Mouse (Mus musculus) myocyte (in vitro differentiated cells): ENCODE measurements around the gene Enho. TPM values are rescaled to one million over a fixed set of nuclear protein-coding genes. Genes with fewer than 3 reads are reported as not detected.

Source experiments
- H3K27me3 ChIP-seq: one replicate; pipeline ENCODE4 v1.6.1; 2011; ENCODE audit not compliant: control insufficient read depth, insufficient read depth, insufficient read length
- H3K36me3 ChIP-seq: one replicate; pipeline ENCODE4 v1.6.1; 2011; ENCODE audit not compliant: control insufficient read depth, insufficient read depth
- H3K4me2 ChIP-seq: one replicate; pipeline ENCODE4 v1.6.1; 2011; ENCODE audit warnings: low read depth, control low read depth
- H3K4me3 ChIP-seq: one replicate; pipeline ENCODE4 v1.5.1; 2011; ENCODE audit warnings: mild to moderate bottlenecking, control low read depth, moderate library complexity
- H3K79me2 ChIP-seq: one replicate; pipeline ENCODE4 v1.6.1; 2011; ENCODE audit not compliant: control insufficient read depth, insufficient read depth
- H3ac ChIP-seq: one replicate; pipeline ENCODE4 v1.6.1; 2011; ENCODE audit not compliant: control insufficient read depth, insufficient read length
- CEBPB ChIP-seq: IDR thresholded peaks from 2 replicates; pipeline ENCODE4 v1.6.1; 2011; ENCODE audit warnings: mild to moderate bottlenecking, moderate library complexity; ENCODE audit not compliant: poor library complexity, insufficient read depth, severe bottlenecking
- E2F4 ChIP-seq: IDR thresholded peaks from one replicate; pipeline ENCODE4 v1.6.1; 2011; ENCODE audit warnings: mild to moderate bottlenecking, control low read depth, moderate library complexity; ENCODE audit not compliant: insufficient read depth
- MAX ChIP-seq: IDR thresholded peaks from one replicate; pipeline ENCODE4 v1.6.1; 2011; ENCODE audit warnings: low read depth, mild to moderate bottlenecking, control low read depth
- MYOD1 ChIP-seq, 3 experiments: IDR thresholded peaks; one replicate each; pipeline ENCODE4 v1.6.1; 2011; ENCODE audit warnings: control low read depth in 2 of 3, low read depth in 2 of 3, mild to moderate bottlenecking in 2 of 3, moderate library complexity in 1 of 3; ENCODE audit not compliant: insufficient read length in 2 of 3, control insufficient read depth in 1 of 3
- MYOG ChIP-seq, 3 experiments: IDR thresholded peaks; one replicate each; pipeline ENCODE4 v1.6.1; 2011; ENCODE audit warnings: control low read depth in 2 of 3, low read depth in 2 of 3, mild to moderate bottlenecking in 2 of 3; ENCODE audit not compliant: insufficient read length in 2 of 3, control insufficient read depth in 1 of 3, insufficient read depth in 1 of 3
- POLR2A ChIP-seq: IDR thresholded peaks from one replicate; pipeline ENCODE4 v1.6.1; 2011; ENCODE audit warnings: low read depth, mild to moderate bottlenecking, control low read depth, moderate library complexity; ENCODE audit not compliant: insufficient read length
- POLR2AphosphoS2 ChIP-seq: IDR thresholded peaks from one replicate; pipeline ENCODE4 v1.6.1; 2011; ENCODE audit warnings: low read depth, control low read depth; ENCODE audit not compliant: insufficient read length
- REST ChIP-seq: IDR thresholded peaks from one replicate; pipeline ENCODE4 v1.6.1; 2011; ENCODE audit warnings: mild to moderate bottlenecking, control low read depth, moderate library complexity; ENCODE audit not compliant: insufficient read depth, insufficient read length
- SRF ChIP-seq: IDR thresholded peaks from one replicate; pipeline ENCODE4 v1.6.1; 2011; ENCODE audit warnings: low read depth; ENCODE audit not compliant: control insufficient read depth, insufficient read length
- TCF12 ChIP-seq: IDR thresholded peaks from one replicate; pipeline ENCODE4 v1.6.1; 2011; ENCODE audit warnings: mild to moderate bottlenecking, control low read depth; ENCODE audit not compliant: poor library complexity, insufficient read depth, severe bottlenecking
- TCF3 ChIP-seq: IDR thresholded peaks from one replicate; pipeline ENCODE4 v1.6.1; 2011; ENCODE audit warnings: low read depth, control low read depth; ENCODE audit not compliant: insufficient read length
- USF1 ChIP-seq: IDR thresholded peaks from one replicate; pipeline ENCODE4 v1.6.1; 2011; ENCODE audit warnings: low read depth, mild to moderate bottlenecking, control low read depth, moderate library complexity
- polyA plus RNA-seq: library from polyadenylated mRNA; unstranded; fragments of >200 nt; fragmentation: generic; extraction: Trizol; gene quantifications from one replicate; pipeline ENCODE4 v1.2.1, GENCODE M21; 2012; ENCODE audit warnings: missing spikeins

Gene Enho
- polyA plus RNA-seq, 1 experiment, result 8.2 TPM

DNA sequence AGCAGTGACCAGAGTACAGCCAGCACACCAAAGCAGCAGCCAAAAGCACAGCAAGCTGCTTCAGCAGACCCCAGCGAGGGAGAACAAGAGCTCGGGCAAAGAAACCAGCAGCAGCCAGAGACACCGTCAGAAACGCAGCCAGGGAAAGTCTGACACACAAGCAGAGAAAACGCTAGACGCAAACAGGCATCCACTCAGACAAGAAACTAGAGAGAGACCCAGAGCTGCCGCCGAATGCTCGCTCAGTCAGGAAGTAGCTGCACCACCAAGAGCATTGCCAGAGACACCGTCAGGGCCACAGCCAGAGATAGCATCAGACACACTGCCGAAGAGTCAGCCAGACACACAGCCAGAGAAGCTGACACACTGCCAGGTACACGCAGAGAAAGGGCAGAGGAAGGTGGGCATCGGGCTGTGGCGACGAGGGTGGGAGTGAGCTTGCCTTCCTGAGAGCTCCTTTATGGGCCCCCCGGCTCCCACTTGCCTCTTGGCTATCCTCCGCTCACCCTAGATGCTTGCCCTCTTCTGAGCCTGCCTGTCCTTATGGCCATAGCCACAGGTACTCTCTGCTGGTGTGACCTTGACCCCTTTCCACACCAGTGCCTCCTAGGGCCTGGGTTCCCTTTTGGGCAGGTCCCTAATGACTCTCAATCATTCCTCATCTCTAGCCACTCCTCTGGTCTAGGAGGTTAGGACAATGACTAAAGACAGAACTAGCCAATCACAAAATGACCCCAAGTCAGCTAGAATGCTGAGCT is 36.3 kb upstream of the Enho start:
- TF ChIP-seq REST (no peak), SRF (no peak), E2F4 (no peak), MYOG (IDR thresholded peaks at IDR 0.05; ENCODE audit: control insufficient read depth in 1 of 3, insufficient read depth in 1 of 3, insufficient read length in 2 of 3, low read depth in 2 of 3) (no peak), MYOD1 (IDR thresholded peaks at IDR 0.05; ENCODE audit: control insufficient read depth in 1 of 3, insufficient read length in 2 of 3, low read depth in 2 of 3) (no peak), POLR2AphosphoS2 (no peak), TCF12 (no peak), USF1 (no peak), TCF3 (no peak), CEBPB (no peak), POLR2A (no peak), MAX (no peak)
- no peak overlapping the region for H3K4me3 ChIP-seq
- H3K79me2 ChIP-seq, result no peaks in the 10 kb centered on the region
- H3ac ChIP-seq, result no peak overlapping the region
- H3K36me3 ChIP-seq, result no peaks in the 10 kb centered on the region
- no peak overlapping the region for H3K4me2 ChIP-seq
- H3K27me3 ChIP-seq, result peaks cover 78% of the 10 kb centered on the region

DNA sequence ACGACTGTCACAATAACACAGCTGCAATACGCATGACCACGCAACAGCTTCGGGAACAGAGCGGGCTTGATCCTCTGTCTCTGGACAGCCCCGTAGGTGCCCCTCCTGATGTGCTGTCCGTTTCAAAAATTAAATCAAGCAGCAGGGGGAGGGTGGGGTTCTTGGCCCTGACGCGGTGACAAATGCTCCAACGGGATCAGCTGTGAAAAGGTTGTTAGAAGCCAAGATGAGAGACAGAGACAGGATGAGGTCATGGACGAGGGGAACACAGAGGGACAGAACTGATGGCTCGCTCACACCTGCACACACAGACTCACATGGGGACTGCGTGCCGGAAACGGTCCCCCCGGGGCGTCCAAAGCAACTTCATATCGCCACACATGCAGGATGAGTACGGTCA is 33.1 kb upstream of the Enho start:
- TF ChIP-seq MAX, result no peak
- no peak for TF ChIP-seq SRF
- no peak for TF ChIP-seq E2F4
- no peak for TF ChIP-seq REST
- no peak for TF ChIP-seq CEBPB
- TF ChIP-seq POLR2A, result no peak
- TF ChIP-seq MYOG (IDR thresholded peaks at IDR 0.05; ENCODE audit: control insufficient read depth in 1 of 3, insufficient read depth in 1 of 3, insufficient read length in 2 of 3, low read depth in 2 of 3), result no peak
- H3K79me2 ChIP-seq, result no peaks in the 10 kb centered on the region
- H3K4me3 ChIP-seq, result no peak overlapping the region
- no peak overlapping the region for H3ac ChIP-seq
- H3K27me3 ChIP-seq, result peaks cover 57% of the 10 kb centered on the region
- H3K36me3 ChIP-seq, result no peaks in the 10 kb centered on the region
- no peak overlapping the region for H3K4me2 ChIP-seq

- Histone ChIP-seq H3K4me3 (no peak overlapping the region), H3K27me3 (peaks cover 53% of the 10 kb centered on the region), H3K79me2 (no peaks in the 10 kb centered on the region), H3K36me3 (no peaks in the 10 kb centered on the region), H3K4me2 (no peak overlapping the region), H3ac (no peak overlapping the region)
- no peak for TF ChIP-seq CEBPB
- no peak for TF ChIP-seq POLR2AphosphoS2
- TF ChIP-seq POLR2A, result no peak
- TF ChIP-seq MAX, result no peak
- no peak for TF ChIP-seq MYOD1 (IDR thresholded peaks at IDR 0.05; ENCODE audit: control insufficient read depth in 1 of 3, insufficient read length in 2 of 3, low read depth in 2 of 3)
- no peak for TF ChIP-seq TCF12
- no peak for TF ChIP-seq MYOG (IDR thresholded peaks at IDR 0.05; ENCODE audit: control insufficient read depth in 1 of 3, insufficient read depth in 1 of 3, insufficient read length in 2 of 3, low read depth in 2 of 3)
- TF ChIP-seq REST, result no peak
- no peak for TF ChIP-seq TCF3
- TF ChIP-seq USF1, result no peak
- TF ChIP-seq SRF, result no peak
Measured at GRCm38 (mm10) chr4:41672522-41672963, 32.4 kb upstream of the Enho start.

DNA sequence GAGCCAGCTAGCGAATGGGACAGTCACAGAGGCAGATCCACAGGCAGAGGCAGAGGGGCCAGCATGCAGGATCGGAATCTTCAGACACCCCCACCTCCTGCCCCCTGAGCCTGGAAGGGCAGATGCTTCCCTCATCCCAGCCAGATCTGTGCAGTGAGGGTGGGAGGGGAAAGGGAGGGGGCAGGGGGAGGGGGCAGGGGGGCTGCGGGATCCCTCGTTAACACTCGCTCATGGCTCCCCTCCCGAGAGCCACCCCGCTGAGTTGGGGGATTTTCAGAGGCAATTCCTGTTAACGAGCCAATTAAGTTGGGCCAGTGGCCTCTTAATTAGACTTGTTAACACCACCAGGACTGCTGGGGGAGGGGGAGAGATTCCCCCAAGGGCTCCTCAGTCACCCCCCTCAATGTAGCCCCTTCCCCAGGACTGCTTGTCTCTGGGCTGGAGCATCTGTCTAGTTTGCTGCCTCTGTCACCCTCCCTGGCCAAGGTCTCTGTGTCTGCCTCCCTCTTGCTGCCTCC is 31.9 kb upstream of the Enho start:
- peaks cover 48% of the 10 kb centered on the region for H3K27me3 ChIP-seq
- no peak overlapping the region for H3ac ChIP-seq
- H3K4me2 ChIP-seq, result no peak overlapping the region

More for the DNA sequence above, 31.9 kb upstream of the Enho start:
- H3K79me2 ChIP-seq, result no peaks in the 10 kb centered on the region
- H3K36me3 ChIP-seq, result no peaks in the 10 kb centered on the region
- TF ChIP-seq REST (no peak), CEBPB (no peak), MYOD1 (IDR thresholded peaks at IDR 0.05; ENCODE audit: control insufficient read depth in 1 of 3, insufficient read length in 2 of 3, low read depth in 2 of 3) (no peak), MAX (no peak), MYOG (IDR thresholded peaks at IDR 0.05; ENCODE audit: control insufficient read depth in 1 of 3, insufficient read depth in 1 of 3, insufficient read length in 2 of 3, low read depth in 2 of 3) (no peak), E2F4 (no peak), TCF3 (no peak), SRF (no peak), USF1 (no peak), TCF12 (no peak), POLR2A (no peak), POLR2AphosphoS2 (no peak)
- no peak overlapping the region for H3K4me3 ChIP-seq
